Mouse (Mus musculus) CH12.LX (cell line): ENCODE data around the gene Sertad4. TPM values are rescaled to one million over a fixed set of nuclear protein-coding genes. Genes with fewer than 3 reads are reported as not detected.

Experiments
- DNase-seq: peaks from one replicate; pipeline ENCODE4 v3.0.0-alpha.2; 2013; ENCODE audit errors: extremely low read depth
- H3K27ac ChIP-seq: 2 replicates; pipeline ENCODE4 v1.5.1; 2012; ENCODE audit warnings: low read depth, mild to moderate bottlenecking, control low read depth, moderate library complexity; ENCODE audit not compliant: insufficient read depth
- H3K27me3 ChIP-seq: replicated peaks from 2 replicates; pipeline ENCODE3; 2012; ENCODE audit warnings: inconsistent platforms
- H3K36me3 ChIP-seq, 2 experiments: replicated peaks in 1 of 2; 2 replicates each; pipeline versions ENCODE3 to v1.6.1; 2012; ENCODE audit warnings: inconsistent platforms in 1 of 2, low read length in 1 of 2, mild to moderate bottlenecking in 1 of 2, mixed read lengths in 1 of 2, moderate library complexity in 1 of 2; ENCODE audit not compliant: control insufficient read depth in 1 of 2, insufficient read depth in 1 of 2
- H3K4me1 ChIP-seq, 2 experiments: 2 replicates each; pipeline ENCODE4 v1.6.1; 2012; ENCODE audit warnings: inconsistent platforms in 1 of 2, moderate library complexity in 1 of 2; ENCODE audit not compliant: insufficient read depth in 2 of 2, control insufficient read depth in 1 of 2
- H3K4me2 ChIP-seq: 2 replicates; pipeline ENCODE4 v1.6.1; 2012; ENCODE audit warnings: low read depth, mild to moderate bottlenecking, control low read depth; ENCODE audit not compliant: poor library complexity, insufficient read depth, severe bottlenecking
- H3K4me3 ChIP-seq, 3 experiments: fragments of 150-350 bp in 1 of 3; sonication (generic) in 1 of 3; replicated peaks in 1 of 3; 2 replicates each; pipeline versions ENCODE3 to v1.5.1; 2011 to 2012; ENCODE audit warnings: low read depth in 2 of 3, low read length in 2 of 3, mild to moderate bottlenecking in 2 of 3, moderate library complexity in 2 of 3, control low read depth in 1 of 3, improper control_type of control experiment in 1 of 3, inconsistent platforms in 1 of 3, mixed read lengths in 1 of 3; ENCODE audit not compliant: poor library complexity in 1 of 3
- H3K79me2 ChIP-seq: replicated peaks from 2 replicates; pipeline ENCODE4 v1.6.1; 2012; ENCODE audit warnings: mild to moderate bottlenecking, moderate library complexity; ENCODE audit not compliant: control insufficient read depth, poor library complexity, insufficient read depth, severe bottlenecking; ENCODE audit errors: extremely low read depth
- H3K9ac ChIP-seq: 2 replicates; pipeline ENCODE4 v1.6.1; 2012; ENCODE audit warnings: low read depth, mild to moderate bottlenecking, control low read depth, moderate library complexity; ENCODE audit not compliant: insufficient read depth
- H3K9me3 ChIP-seq: replicated peaks from 2 replicates; pipeline ENCODE3; 2012; ENCODE audit warnings: low read length, inconsistent platforms, mixed read lengths
- CHD1 ChIP-seq: IDR thresholded peaks from 2 replicates; pipeline ENCODE4 v1.6.1; 2012; ENCODE audit warnings: low read depth, low read length, improper control_type of control experiment, inconsistent platforms
- CHD2 ChIP-seq: IDR thresholded peaks from 2 replicates; pipeline ENCODE4 v1.6.1; 2011; ENCODE audit warnings: low read length, improper control_type of control experiment
- CTCF ChIP-seq, 2 experiments: IDR thresholded peaks in 1 of 2; conservative IDR thresholded peaks in 1 of 2; 2 replicates each; pipeline ENCODE4 v1.5.1; 2011 to 2012; ENCODE audit warnings: low read depth in 2 of 2, low read length in 2 of 2, improper control_type of control experiment in 1 of 2, inconsistent platforms in 1 of 2, mild to moderate bottlenecking in 1 of 2, moderate library complexity in 1 of 2
- ELF1 ChIP-seq: IDR thresholded peaks from 2 replicates; pipeline ENCODE4 v1.6.1; 2014; ENCODE audit warnings: low read depth, mild to moderate bottlenecking, inconsistent platforms, low read length, improper control_type of control experiment
- EP300 ChIP-seq: IDR thresholded peaks from 2 replicates; pipeline ENCODE4 v1.6.1; 2011; ENCODE audit warnings: low read length, improper control_type of control experiment
- HCFC1 ChIP-seq: IDR thresholded peaks from 2 replicates; pipeline ENCODE4 v1.6.1; 2012; ENCODE audit warnings: low read depth, mild to moderate bottlenecking, inconsistent platforms, low read length, improper control_type of control experiment
- KAT2A ChIP-seq: IDR thresholded peaks from 2 replicates; pipeline ENCODE4 v1.6.1; 2012; ENCODE audit warnings: low read length, improper control_type of control experiment, inconsistent platforms; ENCODE audit not compliant: insufficient replicate concordance
- MAFK ChIP-seq: IDR thresholded peaks from 2 replicates; pipeline ENCODE4 v1.6.1; 2011; ENCODE audit warnings: low read length, improper control_type of control experiment; ENCODE audit not compliant: insufficient replicate concordance
- MAZ ChIP-seq: IDR thresholded peaks from 2 replicates; pipeline ENCODE4 v1.6.1; 2012; ENCODE audit warnings: low read depth, mild to moderate bottlenecking, inconsistent platforms, low read length, improper control_type of control experiment, moderate library complexity
- MEF2A ChIP-seq: IDR thresholded peaks from 2 replicates; pipeline ENCODE4 v1.6.1; 2014; ENCODE audit warnings: low read depth, mild to moderate bottlenecking, inconsistent platforms, low read length, improper control_type of control experiment, borderline replicate concordance
- MXI1 ChIP-seq: IDR thresholded peaks from 2 replicates; pipeline ENCODE4 v1.6.1; 2011; ENCODE audit warnings: mild to moderate bottlenecking, low read depth, low read length, improper control_type of control experiment
- NRF1 ChIP-seq: IDR thresholded peaks from 2 replicates; pipeline ENCODE4 v1.6.1; 2014; ENCODE audit warnings: low read depth, mild to moderate bottlenecking, inconsistent platforms, low read length, improper control_type of control experiment, moderate library complexity
- PAX5 ChIP-seq: IDR thresholded peaks from 2 replicates; pipeline ENCODE4 v1.6.1; 2012; ENCODE audit warnings: low read length, inconsistent platforms, mixed read lengths
- POLR2AphosphoS2 ChIP-seq: IDR thresholded peaks from 2 replicates; pipeline ENCODE4 v1.6.1; 2011; ENCODE audit warnings: low read depth, low read length, improper control_type of control experiment
- RAD21 ChIP-seq: IDR thresholded peaks from 2 replicates; pipeline ENCODE4 v1.6.1; 2011; ENCODE audit warnings: low read depth, mild to moderate bottlenecking, low read length, improper control_type of control experiment, moderate library complexity
- RCOR1 ChIP-seq: conservative IDR thresholded peaks from 2 replicates; pipeline ENCODE4 v1.6.1; 2012; ENCODE audit warnings: low read depth, mild to moderate bottlenecking, inconsistent platforms, low read length, improper control_type of control experiment
- SIN3A ChIP-seq: IDR thresholded peaks from 2 replicates; pipeline ENCODE4 v1.6.1; 2012; ENCODE audit warnings: low read length, improper control_type of control experiment, inconsistent platforms
- SMC3 ChIP-seq: IDR thresholded peaks from 2 replicates; pipeline ENCODE4 v1.6.1; 2011; ENCODE audit warnings: low read depth, low read length, improper control_type of control experiment
- TBP ChIP-seq: conservative IDR thresholded peaks from 2 replicates; pipeline ENCODE4 v1.6.1; 2011; ENCODE audit warnings: low read depth, low read length, improper control_type of control experiment
- UBTF ChIP-seq: IDR thresholded peaks from 2 replicates; pipeline ENCODE4 v1.6.1; 2012; ENCODE audit warnings: low read depth, mild to moderate bottlenecking, inconsistent platforms, low read length, improper control_type of control experiment, moderate library complexity
- USF1 ChIP-seq: IDR thresholded peaks from 2 replicates; pipeline ENCODE4 v1.6.1; 2014; ENCODE audit warnings: low read depth, mild to moderate bottlenecking, inconsistent platforms, low read length, improper control_type of control experiment
- USF2 ChIP-seq: conservative IDR thresholded peaks from 2 replicates; pipeline ENCODE4 v1.6.1; 2011; ENCODE audit warnings: low read depth, low read length, improper control_type of control experiment
- ZC3H11A ChIP-seq: IDR thresholded peaks from 2 replicates; pipeline ENCODE4 v1.6.1; 2012; ENCODE audit warnings: low read depth, mild to moderate bottlenecking, inconsistent platforms, low read length, improper control_type of control experiment
- ZKSCAN1 ChIP-seq: IDR thresholded peaks from 2 replicates; pipeline ENCODE4 v1.6.1; 2012; ENCODE audit warnings: low read depth, inconsistent platforms, low read length, improper control_type of control experiment, borderline replicate concordance
- ZMIZ1 ChIP-seq: IDR thresholded peaks from 2 replicates; pipeline ENCODE4 v1.6.1; 2012; ENCODE audit warnings: low read depth, mild to moderate bottlenecking, inconsistent platforms, low read length, improper control_type of control experiment
- ZNF384 ChIP-seq: IDR thresholded peaks from 2 replicates; pipeline ENCODE4 v1.6.1; 2012; ENCODE audit warnings: low read depth, low read length, improper control_type of control experiment, inconsistent platforms
- dilution Hi-C: fragments of 300-500 bp; cut with MboI; formaldehyde crosslinking; loops from 2 replicates; pipeline ENCODE4 v1.14.3; 2020; ENCODE audit warnings: low sequenced_read_pairs; ENCODE audit not compliant: extremely low pct_unique_long_range_greater_than_20kb, extremely low pct_ligation_motif_present
- in situ Hi-C: fragments of 300-500 bp; cut with MboI; formaldehyde crosslinking; loops from 3 replicates; pipeline ENCODE4 v1.14.3; 2019; ENCODE audit warnings: low sequenced_read_pairs, low pct_ligation_motif_present, low pct_unique_long_range_greater_than_20kb, mixed read lengths
- polyA plus RNA-seq: library from polyadenylated mRNA; unstranded; fragments of >175 nt; gene quantifications from 2 replicates; pipeline ENCODE4 v1.2.1, GENCODE M21; 2012; ENCODE audit warnings: low read depth; ENCODE audit not compliant: insufficient read length
- total RNA-seq, 2 experiments: library from RNA; depleted of rRNA; stranded (reverse); fragments of 300-350 nt in 1 of 2; fragments of >200 nt in 1 of 2; gene quantifications; 2 replicates each; pipeline ENCODE4 v1.2.3; 2012 to 2014

Gene Sertad4
- total and polyA plus RNA-seq, 3 experiments, result 0.74 TPM; not detected in 2

DNA sequence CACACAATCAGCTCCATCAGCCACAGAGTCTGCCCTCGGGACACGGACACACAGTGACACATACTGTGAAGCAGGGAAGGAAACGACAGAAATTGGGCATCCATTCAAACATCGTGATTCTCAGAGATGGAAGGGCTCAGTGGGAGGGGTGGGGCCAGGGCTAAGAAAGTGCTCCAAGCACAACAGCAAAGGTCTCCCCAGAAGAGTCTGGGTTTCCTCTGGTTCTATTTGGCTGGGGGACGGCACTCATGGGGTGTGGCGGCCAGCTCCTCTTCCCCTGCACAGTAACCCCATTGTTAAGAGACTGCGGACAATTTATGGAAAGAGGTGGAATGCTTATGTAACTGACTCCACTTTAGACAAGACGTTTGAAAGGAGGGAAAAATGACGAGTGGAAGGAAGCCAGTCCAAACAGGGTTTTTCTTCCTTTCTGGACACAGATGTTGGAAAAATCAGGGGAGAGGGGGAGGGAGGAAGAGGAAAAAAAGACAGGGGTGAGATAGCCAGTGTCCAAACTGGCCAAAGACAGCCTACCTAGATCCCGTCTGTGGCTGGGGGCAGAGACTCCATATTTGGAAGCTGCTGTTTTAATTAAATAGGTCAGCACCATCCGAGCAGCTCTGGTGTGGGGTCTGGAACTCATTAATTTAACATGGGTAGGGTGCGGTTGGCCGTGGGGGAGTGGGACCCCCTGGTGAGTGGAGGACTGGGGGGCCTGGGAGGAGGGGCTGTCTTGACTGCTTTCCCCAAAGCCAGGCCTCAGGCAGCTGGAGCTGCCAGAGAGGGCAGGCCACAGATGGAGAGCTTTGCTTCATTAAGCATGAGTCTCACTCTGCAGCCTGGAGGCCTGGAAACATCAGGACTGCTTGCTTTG is 32.7 kb downstream of the Sertad4 start:
- DNase-seq, result no peak
- Histone ChIP-seq H3K9me3 (peaks cover 5% of the 10 kb centered on the region), H3K27me3 (no peaks in the 10 kb centered on the region), H3K36me3 (no peaks in the 10 kb centered on the region), H3K79me2 (no peaks in the 10 kb centered on the region), H3K27ac (no peak overlapping the region), H3K4me1 (no peaks in the 10 kb centered on the region), H3K4me2 (no peak overlapping the region), H3K4me3 (no peak overlapping the region), H3K9ac (no peak overlapping the region)
- dilution Hi-C loops, result no loop called here
- TF ChIP-seq NRF1 (no peak), RAD21 (no peak), UBTF (no peak), SMC3 (no peak), ELF1 (no peak), CHD2 (no peak), ZNF384 (no peak), CTCF (conservative IDR thresholded peaks at IDR 0.05 in 1 of 2, IDR thresholded peaks at IDR 0.05 in 1 of 2; ENCODE audit: low read depth in 2 of 2, low read length in 2 of 2) (no peak), PAX5 (no peak), POLR2AphosphoS2 (no peak), MAZ (no peak), RCOR1 (no peak), SIN3A (no peak)
- in situ Hi-C loops, result no loop called here

DNA sequence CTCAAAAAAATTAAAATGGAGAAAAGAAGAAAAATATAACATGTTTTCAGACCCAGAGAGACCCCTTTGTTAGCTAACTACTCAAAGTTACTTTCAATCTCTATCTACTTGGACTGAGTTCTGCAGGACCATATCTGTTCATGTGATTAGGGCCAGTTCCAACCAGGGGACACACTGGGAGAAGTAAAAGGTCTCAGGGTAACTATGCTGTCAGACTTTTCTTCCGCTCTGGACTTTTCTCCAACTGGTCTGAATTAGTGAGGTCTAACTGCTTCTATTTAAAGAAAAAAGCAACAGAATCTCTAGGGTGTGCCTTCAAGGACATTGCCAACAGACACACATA is 33.3 kb downstream of the Sertad4 start:
- H3K9ac ChIP-seq, result no peak overlapping the region
- no peak overlapping the region for H3K4me3 ChIP-seq
- H3K4me2 ChIP-seq, result no peak overlapping the region
- in situ Hi-C loops, result no loop called here
- DNase-seq, result no peak
- dilution Hi-C loops, result no loop called here
- peaks cover 5% of the 10 kb centered on the region for H3K9me3 ChIP-seq
- TF ChIP-seq KAT2A (no peak), ZNF384 (no peak), MXI1 (no peak), SMC3 (no peak), PAX5 (no peak), ZMIZ1 (no peak), MAZ (no peak), MEF2A (no peak), ZKSCAN1 (no peak), HCFC1 (no peak), CHD1 (no peak), ZC3H11A (no peak), ELF1 (no peak), USF2 (no peak), TBP (no peak), MAFK (no peak), EP300 (no peak), USF1 (no peak), SIN3A (no peak)
- H3K27ac ChIP-seq, result no peak overlapping the region
- no peaks in the 10 kb centered on the region for H3K36me3 ChIP-seq
- H3K27me3 ChIP-seq, result no peaks in the 10 kb centered on the region
- no peaks in the 10 kb centered on the region for H3K79me2 ChIP-seq
- no peaks in the 10 kb centered on the region for H3K4me1 ChIP-seq
